Mouse (Mus musculus) neural tube, embryonic 11.5 days (tissue): ENCODE measurements around the gene Mtg2. TPM values are rescaled to one million over a fixed set of nuclear protein-coding genes. Genes with fewer than 3 reads are reported as not detected.

ENCODE experiments used
- ATAC-seq: fragments of 200-750 bp; cut with Nextera tagmentation; 2 replicates; pipeline ENCODE4 v1.8.0; 2017; ENCODE audit warnings: moderate number of reproducible peaks, mild to moderate bottlenecking, moderate TSS enrichment, moderate library complexity; ENCODE audit not compliant: insufficient read depth, low FRiP score, low TSS enrichment
- DNase-seq: peaks from one replicate; pipeline ENCODE4 v3.0.0-alpha.2; 2015; ENCODE audit warnings: low spot score
- H3K27ac ChIP-seq: fragments of 300-500 bp; sonication (generic); 2 replicates; pipeline ENCODE4 v1.5.1; 2014; ENCODE audit warnings: low read depth, mild to moderate bottlenecking, low read length
- H3K27me3 ChIP-seq: fragments of 300-500 bp; sonication (generic); 2 replicates; pipeline ENCODE4 v1.6.1; 2014; ENCODE audit warnings: mild to moderate bottlenecking, low read length, mixed read lengths; ENCODE audit not compliant: control insufficient read depth, insufficient read depth
- H3K36me3 ChIP-seq: fragments of 300-500 bp; sonication (generic); 2 replicates; pipeline ENCODE4 v1.6.1; 2014; ENCODE audit warnings: mild to moderate bottlenecking, low read length, moderate library complexity, mixed read lengths; ENCODE audit not compliant: control insufficient read depth, insufficient read depth
- H3K4me1 ChIP-seq: fragments of 300-500 bp; sonication (generic); 2 replicates; pipeline ENCODE4 v1.6.1; 2014; ENCODE audit warnings: low read length, mixed read lengths; ENCODE audit not compliant: control insufficient read depth, insufficient read depth
- H3K4me2 ChIP-seq: fragments of 300-500 bp; sonication (generic); 2 replicates; pipeline ENCODE4 v1.6.1; 2014; ENCODE audit warnings: low read depth, mild to moderate bottlenecking, moderate library complexity
- H3K4me3 ChIP-seq: fragments of 300-500 bp; sonication (generic); 2 replicates; pipeline ENCODE4 v1.5.1; 2014; ENCODE audit warnings: low read depth, low read length
- H3K9ac ChIP-seq: fragments of 300-500 bp; sonication (generic); 2 replicates; pipeline ENCODE4 v1.6.1; 2014; ENCODE audit warnings: mild to moderate bottlenecking, low read length
- H3K9me3 ChIP-seq: fragments of 300-500 bp; sonication (generic); 2 replicates; pipeline ENCODE4 v1.6.1; 2016; ENCODE audit warnings: low read length; ENCODE audit not compliant: control insufficient read depth
- WGBS: fragments of 180-500 bp; shearing (Covaris S2); extraction: QIAGEN DNeasy Blood & Tissue Kit; methylation state at CpG from one replicate; pipeline ENCODE4 v1.1.7; 2014; 5-methylcytosine and 5-hydroxymethylcytosine counted together
- polyA plus RNA-seq: library from polyadenylated mRNA; unstranded; fragments of >200 nt; fragmentation: Nextera tagmentation; extraction: Ambion mirVana; gene quantifications from 2 replicates; pipeline ENCODE4 v1.2.1, GENCODE M21; 2014

The Mtg2 gene
- polyA plus RNA-seq, 1 experiment from 2014 or later: 26.5 TPM

GRCm38 (mm10) chr2:180072886-180073285, 2.5 kb downstream of the Mtg2 start:
- DNase-seq (no peak), ATAC-seq (no peak)
- no peaks in the 10 kb centered on the region for H3K9me3 ChIP-seq
- H3K9ac ChIP-seq: no peak overlapping the region
- H3K27me3 ChIP-seq: no peaks in the 10 kb centered on the region
- no peaks in the 10 kb centered on the region for H3K36me3 ChIP-seq
- 94% methylated on average over 7 of the region's 7 CpGs for WGBS
- no peak overlapping the region for H3K4me2 ChIP-seq
- no peak overlapping the region for H3K4me3 ChIP-seq
- H3K27ac ChIP-seq: no peak overlapping the region
- H3K4me1 ChIP-seq: peaks cover 9% of the 10 kb centered on the region; the same call in 1 of the 2 replicates

GRCm38 (mm10) chr2:180077622-180078021, 7.2 kb downstream of the Mtg2 start:
- H3K36me3 ChIP-seq: no peaks in the 10 kb centered on the region
- H3K27ac ChIP-seq: no peak overlapping the region
- H3K4me2 ChIP-seq: no peak overlapping the region
- H3K4me1 ChIP-seq: no peaks in the 10 kb centered on the region
- no peaks in the 10 kb centered on the region for H3K9me3 ChIP-seq
- H3K27me3 ChIP-seq: no peaks in the 10 kb centered on the region
- H3K4me3 ChIP-seq: no peak overlapping the region
- 70% methylated on average over 3 of the region's 3 CpGs for WGBS
- ATAC-seq (no peak), DNase-seq (no peak)
- H3K9ac ChIP-seq: no peak overlapping the region

- Histone ChIP-seq H3K4me1 (no peaks in the 10 kb centered on the region), H3K4me3 (no peak overlapping the region), H3K9me3 (no peaks in the 10 kb centered on the region), H3K27me3 (no peaks in the 10 kb centered on the region), H3K4me2 (no peak overlapping the region), H3K9ac (no peak overlapping the region), H3K27ac (no peak overlapping the region), H3K36me3 (no peaks in the 10 kb centered on the region)
- 88% methylated on average over 8 of the region's 8 CpGs for WGBS
- no peak for DNase-seq
- no peak for ATAC-seq
These were observed 10.3 kb downstream of the Mtg2 start for GRCm38 (mm10) chr2:180080680-180081079.

GRCm38 (mm10) chr2:180083063-180083462, 12.7 kb downstream of the Mtg2 start:
- DNase-seq: no peak
- Histone ChIP-seq H3K9ac (no peak overlapping the region), H3K4me2 (no peak overlapping the region), H3K4me1 (no peaks in the 10 kb centered on the region), H3K27me3 (no peaks in the 10 kb centered on the region), H3K9me3 (0 out of 2 replicates have a peak, but pooled peaks cover 3% of the 10 kb centered on the region), H3K27ac (no peak overlapping the region), H3K4me3 (no peak overlapping the region), H3K36me3 (no peaks in the 10 kb centered on the region)
- 92% methylated on average over 10 of the region's 10 CpGs for WGBS
- ATAC-seq: no peak

GRCm38 (mm10) chr2:180084565-180084964, 14.2 kb downstream of the Mtg2 start:
- DNase-seq (no peak), ATAC-seq (no peak)
- H3K36me3 ChIP-seq: no peaks in the 10 kb centered on the region
- H3K9me3 ChIP-seq: 0 out of 2 replicates have a peak, but pooled peaks cover 3% of the 10 kb centered on the region
- 48% methylated on average over 3 of the region's 3 CpGs for WGBS
- H3K27ac ChIP-seq: no peak overlapping the region
- H3K9ac ChIP-seq: no peak overlapping the region
- H3K4me3 ChIP-seq: no peak overlapping the region
- no peak overlapping the region for H3K4me2 ChIP-seq
- 0 out of 2 replicates have a peak, but pooled peaks cover 2% of the 10 kb centered on the region for H3K27me3 ChIP-seq
- H3K4me1 ChIP-seq: no peaks in the 10 kb centered on the region

- ATAC-seq (no peak), DNase-seq (no peak)
- Histone ChIP-seq H3K9me3 (0 out of 2 replicates have a peak, but pooled peaks cover 3% of the 10 kb centered on the region), H3K4me2 (no peak overlapping the region), H3K9ac (no peak overlapping the region), H3K4me1 (no peaks in the 10 kb centered on the region), H3K27ac (no peak overlapping the region), H3K27me3 (0 out of 2 replicates have a peak, but pooled peaks cover 2% of the 10 kb centered on the region), H3K36me3 (no peaks in the 10 kb centered on the region), H3K4me3 (no peak overlapping the region)
- WGBS: 77% methylated on average over 16 of the region's 16 CpGs
These were observed 15.7 kb downstream of the Mtg2 start for GRCm38 (mm10) chr2:180085926-180086636.

GRCm38 (mm10) chr2:180086637-180087027, 16.2 kb downstream of the Mtg2 start:
- no peaks in the 10 kb centered on the region for H3K36me3 ChIP-seq
- DNase-seq (no peak), ATAC-seq (no peak)
- no peak overlapping the region for H3K9ac ChIP-seq
- H3K27ac ChIP-seq: no peak overlapping the region
- 88% methylated on average over 5 of the region's 5 CpGs for WGBS
- H3K4me1 ChIP-seq: no peaks in the 10 kb centered on the region
- 0 out of 2 replicates have a peak, but pooled peaks cover 2% of the 10 kb centered on the region for H3K27me3 ChIP-seq
- H3K9me3 ChIP-seq: 0 out of 2 replicates have a peak, but pooled peaks cover 3% of the 10 kb centered on the region
- no peak overlapping the region for H3K4me3 ChIP-seq
- no peak overlapping the region for H3K4me2 ChIP-seq

- DNase-seq (no peak), ATAC-seq (no peak)
- no peak overlapping the region for H3K9ac ChIP-seq
- no peaks in the 10 kb centered on the region for H3K4me1 ChIP-seq
- no peak overlapping the region for H3K4me3 ChIP-seq
- WGBS: 94% methylated on average over 4 of the region's 4 CpGs
- no peaks in the 10 kb centered on the region for H3K36me3 ChIP-seq
- H3K9me3 ChIP-seq: 0 out of 2 replicates have a peak, but pooled peaks cover 3% of the 10 kb centered on the region
- H3K27me3 ChIP-seq: 0 out of 2 replicates have a peak, but pooled peaks cover 2% of the 10 kb centered on the region
- no peak overlapping the region for H3K27ac ChIP-seq
- H3K4me2 ChIP-seq: no peak overlapping the region
These were observed 17.1 kb downstream of the Mtg2 start for GRCm38 (mm10) chr2:180087472-180087871.

GRCm38 (mm10) chr2:180090285-180090684, 19.9 kb downstream of the Mtg2 start:
- Histone ChIP-seq H3K36me3 (no peaks in the 10 kb centered on the region), H3K4me2 (no peak overlapping the region), H3K9ac (no peak overlapping the region), H3K27ac (no peak overlapping the region), H3K4me3 (no peak overlapping the region), H3K27me3 (0 out of 2 replicates have a peak, but pooled peaks cover 2% of the 10 kb centered on the region), H3K4me1 (no peaks in the 10 kb centered on the region), H3K9me3 (0 out of 2 replicates have a peak, but pooled peaks cover 3% of the 10 kb centered on the region)
- ATAC-seq: no peak
- WGBS: 66% methylated on average over 11 of the region's 11 CpGs
- no peak for DNase-seq
